ENCODE assay signal across 27 mouse cellular contexts in genomic region chr12:88778036-88778435, GRCm38 (mm10). TPM values are rescaled to one million over a fixed set of nuclear protein-coding genes. Genes with fewer than 3 reads are reported as not detected.
A peak's percentile ranks its signal among the peaks of the same experiment; 100 is the strongest.
DNase-seq lines count a peak whose midpoint lies in the region; ATAC-seq lines count a peak whose summit lies in the region.
"Had no signal": no experiment of that assay in that cellular context is flagged by ENCODE, and none has a peak within 500 bp of the region (broad histone marks: within the 10 kb centered on the region; RNA-seq: fewer than 3 reads in every experiment).

No protein-coding gene starts in this region.

- H3K4me3 ChIP-seq in midbrain, embryonic 14.5 days (replicated peaks; ENCODE audit: low read depth, low read length): no peak overlapping the region
- H3K4me3 ChIP-seq: embryonic facial prominence, embryonic 10.5 days; embryonic facial prominence, embryonic 12.5 days; forebrain, embryonic 13.5 days; forebrain, embryonic 15.5 days had no signal

- H3K27me3 ChIP-seq in midbrain, embryonic 14.5 days (ENCODE audit: control insufficient read depth, insufficient read depth, low read length): no peaks in the 10 kb centered on the region
- H3K27me3 ChIP-seq: CH12.LX; embryonic facial prominence, embryonic 12.5 days; forebrain, embryonic 13.5 days; forebrain, embryonic 15.5 days; Patski had no signal

- H3K9ac ChIP-seq in midbrain, embryonic 14.5 days (replicated peaks; ENCODE audit: low read length): no peak overlapping the region
- H3K9ac ChIP-seq: embryonic facial prominence, embryonic 12.5 days; forebrain, embryonic 13.5 days; forebrain, embryonic 15.5 days; forebrain, postnatal 0 days had no signal

- no peak overlapping the region for H3K4me2 ChIP-seq in midbrain, embryonic 14.5 days (ENCODE audit: low read length)
- H3K4me2 ChIP-seq: embryonic facial prominence, embryonic 12.5 days; forebrain, embryonic 13.5 days; forebrain, embryonic 15.5 days had no signal

- peak; percentile 15 for DNase-seq in layer of hippocampus, adult 11-12 months (ENCODE audit: low spot score)
- DNase-seq in layer of hippocampus, postnatal 14 days (ENCODE audit: low spot score in 2 of 2): no peak
- DNase-seq in layer of hippocampus, adult 9-11 months: peak; percentile 32
- DNase-seq in layer of hippocampus, adult 8-10 months (ENCODE audit: low spot score in 2 of 2): no peak
- DNase-seq in brain, adult 2 months (ENCODE audit: low read depth, low spot score): peak; percentile 69
- no peak for DNase-seq in midbrain, embryonic 14.5 days
- DNase-seq: adrenal gland, adult 8-10 months; adrenal gland, postnatal 14 days; adrenal gland, postnatal 36 days; B cell, adult 2 months; cerebellum, adult 11 months; cerebellum, adult 18-20 months; cerebellum, adult 8-10 months; cerebellum, adult 9-11 months; cerebellum, postnatal 14 days; cerebellum, postnatal 36 days; forebrain, postnatal 0 days had no signal

- H3K4me1 ChIP-seq in midbrain, embryonic 14.5 days (ENCODE audit: control insufficient read depth, insufficient read depth, low read length): no peaks in the 10 kb centered on the region
- H3K4me1 ChIP-seq: embryonic facial prominence, embryonic 10.5 days; embryonic facial prominence, embryonic 12.5 days had no signal

- H3K9me3 ChIP-seq in midbrain, embryonic 14.5 days (ENCODE audit: control insufficient read depth, low read length): no peaks in the 10 kb centered on the region
- H3K9me3 ChIP-seq: embryonic facial prominence, embryonic 10.5 days; embryonic facial prominence, embryonic 12.5 days; forebrain, embryonic 13.5 days; forebrain, embryonic 15.5 days; G1E had no signal

- H3K27ac ChIP-seq in midbrain, embryonic 14.5 days (replicated peaks; ENCODE audit: low read depth, low read length): no peak overlapping the region
- H3K27ac ChIP-seq: embryonic facial prominence, embryonic 10.5 days; embryonic facial prominence, embryonic 12.5 days; forebrain, embryonic 13.5 days; forebrain, embryonic 15.5 days had no signal

- WGBS in midbrain, embryonic 14.5 days: 84% methylated on average over 1 of the region's 1 CpGs

- H3K36me3 ChIP-seq in midbrain, embryonic 14.5 days (ENCODE audit: control insufficient read depth, insufficient read depth, low read length): no peaks in the 10 kb centered on the region
- H3K36me3 ChIP-seq: embryonic facial prominence, embryonic 10.5 days; embryonic facial prominence, embryonic 12.5 days; forebrain, embryonic 15.5 days; G1E had no signal

- ATAC-seq in midbrain, embryonic 14.5 days (ENCODE audit: low FRiP score, low TSS enrichment): no peak
- ATAC-seq: activated CD4-positive, CD25-positive, alpha-beta regulatory T cell, adult 4 months; CD4-positive, CD25-positive, alpha-beta regulatory T cell, adult 4 months; forebrain, embryonic 13.5 days; forebrain, embryonic 15.5 days; forebrain, postnatal 0 days; Patski had no signal

RNA-seq across cellular contexts. Expression of gene Nrxn3, which starts 55.4 kb away (rescaled TPM):
- 100 to 1,000 TPM; 178 to 192 TPM for total RNA-seq in layer of hippocampus, postnatal 14 days (2021)
- 100 to 1,000 TPM; 173 to 206 (median 191) TPM for total RNA-seq in layer of hippocampus, adult 8-10 months (2022)
- polyA plus RNA-seq in midbrain, embryonic 14.5 days (2014; fragmentation: Nextera tagmentation; extraction: Ambion mirVana): 97.4 and 102 TPM in 2 replicates
- total RNA-seq: common myeloid progenitor, adult 5-6 weeks had no signal
- polyA plus RNA-seq: CD4-positive, CD25-positive, alpha-beta regulatory T cell, adult 4 months; G1E; Patski had no signal

Comparison
In these comparisons a context has a peak if more than half of its experiments do, and no peak if none do; other contexts are left out.
1. DNase-seq: peak in layer of hippocampus, adult 11-12 months (single experiment), layer of hippocampus, adult 9-11 months (single experiment) and brain, adult 2 months (single experiment); none in layer of hippocampus, postnatal 14 days (0 of 2), layer of hippocampus, adult 8-10 months (0 of 2) and midbrain, embryonic 14.5 days (single experiment).